Mouse (Mus musculus): ENCODE measurements around the gene Krtap1-4.

Gene Krtap1-4

DNA sequence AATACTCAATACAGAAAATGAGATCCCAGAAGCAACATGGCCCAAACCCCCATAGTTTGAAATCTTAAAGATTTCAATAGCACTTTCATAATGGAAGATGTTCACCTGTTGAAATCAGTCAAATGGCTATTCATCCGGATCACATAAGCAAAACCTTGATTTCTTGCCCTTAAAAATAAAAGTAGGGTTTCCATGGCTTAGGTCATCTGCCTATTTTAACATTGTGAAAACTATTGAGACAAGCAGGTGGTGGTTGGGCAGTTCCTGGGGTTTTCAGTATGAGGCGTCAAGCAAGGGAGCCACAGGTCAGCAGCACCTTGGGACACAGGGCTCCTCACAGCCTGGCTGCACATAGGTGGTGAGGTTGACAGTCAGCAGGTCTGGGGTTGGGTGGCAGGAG is 27.3 kb downstream of the Krtap1-4 start:
- DNase-seq (ENCODE audit: inconsistent age in 2 of 2, low spot score in 1 of 2) = no peak

- DNase-seq (ENCODE audit: inconsistent age in 2 of 2, low spot score in 1 of 2) = no peak
Measured at GRCm38 (mm10) chr11:99550765-99551164, 32.7 kb downstream of the Krtap1-4 start, which contains the start of gene Krtap3-3. Gene Krtap3-3 (minus strand): TSS chr11:99550865.

- DNase-seq (ENCODE audit: inconsistent age in 2 of 2, low spot score in 1 of 2) = no peak
Measured at GRCm38 (mm10) chr11:99547892-99548291, 35.6 kb downstream of the Krtap1-4 start.

GRCm38 (mm10) chr11:99539721-99540120 is 43.7 kb downstream of the Krtap1-4 start:
- DNase-seq (ENCODE audit: inconsistent age in 2 of 2, low spot score in 1 of 2) = peak; percentile 4 to 40

Measured in adrenal gland, adult (tissue).